Mouse (Mus musculus) heart, embryonic 16.5 days (tissue): ENCODE results near the gene Ubtf. TPM values are rescaled to one million over a fixed set of nuclear protein-coding genes. Genes with fewer than 3 reads are reported as not detected.
A peak's percentile ranks its signal among the peaks of the same experiment; 100 is the strongest.

ENCODE experiments used
- ATAC-seq: fragments of 200-750 bp; cut with Nextera tagmentation; replicated peaks from 2 replicates; pipeline ENCODE4 v1.8.0; 2017; ENCODE audit warnings: moderate number of reproducible peaks; ENCODE audit not compliant: insufficient read depth, low FRiP score; ENCODE audit errors: extremely low read depth
- H3K27ac ChIP-seq: fragments of 300-500 bp; sonication (generic); 2 replicates; pipeline ENCODE4 v1.5.1; 2014; ENCODE audit warnings: mild to moderate bottlenecking, low read length, control low read depth, moderate library complexity
- H3K27me3 ChIP-seq: fragments of 300-500 bp; sonication (generic); 2 replicates; pipeline ENCODE4 v1.6.1; 2014; ENCODE audit warnings: low read length, mixed read lengths; ENCODE audit not compliant: control insufficient read depth, insufficient read depth
- H3K36me3 ChIP-seq: fragments of 300-500 bp; sonication (generic); 2 replicates; pipeline ENCODE4 v1.6.1; 2014; ENCODE audit not compliant: control insufficient read depth, insufficient read depth
- H3K4me1 ChIP-seq: fragments of 300-500 bp; sonication (generic); 2 replicates; pipeline ENCODE4 v1.6.1; 2014; ENCODE audit warnings: low read length, mixed read lengths; ENCODE audit not compliant: control insufficient read depth, insufficient read depth
- H3K4me2 ChIP-seq: fragments of 300-500 bp; sonication (generic); 2 replicates; pipeline ENCODE4 v1.6.1; 2014; ENCODE audit warnings: low read depth, mild to moderate bottlenecking, control low read depth, low read length
- H3K4me3 ChIP-seq: fragments of 300-500 bp; sonication (generic); 2 replicates; pipeline ENCODE4 v1.5.1; 2014; ENCODE audit warnings: mild to moderate bottlenecking, control low read depth, low read length
- H3K9ac ChIP-seq: fragments of 300-500 bp; sonication (generic); 2 replicates; pipeline ENCODE4 v1.6.1; 2014; ENCODE audit warnings: low read length, control low read depth
- H3K9me3 ChIP-seq: fragments of 300-500 bp; sonication (generic); replicated peaks from 2 replicates; pipeline ENCODE4 v1.6.1; 2016; ENCODE audit warnings: low read length; ENCODE audit not compliant: control insufficient read depth
- WGBS: fragments of 180-500 bp; shearing (Covaris S2); extraction: QIAGEN DNeasy Blood & Tissue Kit; methylation state at CpG from one replicate; pipeline ENCODE4 v1.1.7; 2014; 5-methylcytosine and 5-hydroxymethylcytosine counted together
- polyA plus RNA-seq: library from polyadenylated mRNA; unstranded; fragments of >200 nt; fragmentation: Nextera tagmentation; extraction: Ambion mirVana; gene quantifications from 2 replicates; pipeline ENCODE4 v1.2.1, GENCODE M21; 2015

The Ubtf gene
- polyA plus RNA-seq, 1 experiment from 2014 or later: 58.9 TPM

DNA sequence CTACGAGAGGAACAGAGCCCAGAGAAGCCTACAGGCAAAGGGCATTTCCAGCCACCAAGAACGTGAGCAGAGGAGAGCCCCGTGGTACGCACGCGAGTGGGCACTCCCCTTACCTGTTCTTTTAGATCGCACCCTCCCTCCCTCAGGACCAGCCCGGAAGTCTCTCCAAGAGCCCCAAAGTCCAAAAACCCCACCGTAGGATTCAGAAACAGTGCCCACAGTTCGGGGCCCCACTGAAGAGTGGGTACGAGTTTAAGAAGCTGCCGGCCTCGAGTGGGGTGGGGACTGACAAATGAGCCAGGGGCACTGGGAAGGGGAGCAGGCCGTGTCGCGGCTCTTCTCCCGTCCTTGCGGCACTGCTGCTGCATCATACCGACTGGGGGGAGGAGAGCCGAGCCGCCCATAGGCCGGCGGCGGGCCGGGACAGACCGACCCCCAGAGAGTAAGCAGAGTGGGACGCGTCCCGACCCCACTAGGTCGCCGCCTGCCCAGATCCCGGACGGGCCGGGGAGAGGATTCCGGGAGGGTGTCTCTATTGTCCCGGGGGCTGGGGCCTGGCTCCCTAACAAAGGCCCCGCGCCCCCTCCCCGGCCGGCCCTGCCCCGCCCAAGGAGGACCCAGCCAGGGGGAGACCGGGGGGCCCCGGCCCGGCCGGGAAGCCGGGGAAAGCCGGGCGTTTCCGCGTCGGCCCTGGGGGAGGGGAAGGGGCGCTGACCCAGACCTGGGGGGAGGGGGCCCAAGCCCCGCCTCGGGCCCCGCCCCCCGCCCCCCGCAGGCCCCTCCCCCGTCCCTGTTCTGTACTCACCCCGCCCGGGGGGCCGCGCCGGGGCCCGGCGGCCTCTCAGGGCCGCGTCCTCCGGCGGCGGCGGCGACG is 23.7 kb downstream of the Ubtf start:
- Histone ChIP-seq H3K9ac (peak overlapping the region; percentile 90), H3K27me3 (no peaks in the 10 kb centered on the region), H3K4me3 (peak overlapping the region; percentile 81), H3K27ac (peak overlapping the region; percentile 99), H3K4me2 (peak overlapping the region; percentile 66), H3K36me3 (peaks cover 29% of the 10 kb centered on the region), H3K4me1 (peaks cover 20% of the 10 kb centered on the region), H3K9me3 (no peaks in the 10 kb centered on the region)
- under 1% methylated on average over 40 of the region's 73 CpGs for WGBS
- peak; percentile 58 for ATAC-seq

DNA sequence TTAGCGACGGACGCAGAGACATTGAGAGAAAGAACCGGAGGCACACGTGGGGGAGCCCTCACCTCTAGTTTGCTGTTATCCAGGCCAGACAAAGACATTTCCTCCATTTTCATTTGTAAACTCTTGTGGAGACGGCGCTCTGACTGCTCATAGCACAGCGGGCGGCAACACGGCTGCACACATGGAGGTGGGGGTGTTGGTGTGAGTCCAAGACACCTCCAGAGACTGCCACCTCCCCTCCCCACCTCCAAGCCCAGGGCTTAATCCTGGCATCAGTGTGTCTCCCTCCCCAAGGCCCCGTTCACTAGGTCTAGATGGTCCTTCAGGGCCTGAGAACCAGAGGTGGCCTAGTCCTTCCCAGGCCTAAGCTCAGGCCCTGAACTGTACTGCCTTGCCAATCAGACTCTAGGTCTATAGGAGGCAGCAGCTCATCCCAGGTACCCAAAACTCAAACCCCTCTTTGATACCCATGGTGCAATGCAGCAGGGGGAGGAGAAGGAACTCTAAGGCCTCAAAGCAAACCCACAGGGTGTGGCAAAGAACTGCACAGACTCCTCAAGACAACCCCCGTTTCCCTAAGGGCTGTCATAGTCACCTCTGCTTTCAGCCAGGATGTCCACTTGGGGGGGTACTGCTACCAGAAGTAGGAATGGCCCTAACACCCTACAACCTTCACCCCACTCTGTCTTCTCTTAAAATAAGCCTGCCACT is 24.5 kb downstream of the Ubtf start:
- Histone ChIP-seq H3K27ac (peak overlapping the region; percentile 99), H3K9ac (peak overlapping the region; percentile 90), H3K4me3 (peak overlapping the region; percentile 81), H3K4me2 (peak overlapping the region; percentile 66), H3K27me3 (no peaks in the 10 kb centered on the region), H3K9me3 (no peaks in the 10 kb centered on the region), H3K36me3 (peaks cover 33% of the 10 kb centered on the region), H3K4me1 (peaks cover 20% of the 10 kb centered on the region)
- 65% methylated on average over 12 of the region's 12 CpGs for WGBS
- no peak for ATAC-seq

DNA sequence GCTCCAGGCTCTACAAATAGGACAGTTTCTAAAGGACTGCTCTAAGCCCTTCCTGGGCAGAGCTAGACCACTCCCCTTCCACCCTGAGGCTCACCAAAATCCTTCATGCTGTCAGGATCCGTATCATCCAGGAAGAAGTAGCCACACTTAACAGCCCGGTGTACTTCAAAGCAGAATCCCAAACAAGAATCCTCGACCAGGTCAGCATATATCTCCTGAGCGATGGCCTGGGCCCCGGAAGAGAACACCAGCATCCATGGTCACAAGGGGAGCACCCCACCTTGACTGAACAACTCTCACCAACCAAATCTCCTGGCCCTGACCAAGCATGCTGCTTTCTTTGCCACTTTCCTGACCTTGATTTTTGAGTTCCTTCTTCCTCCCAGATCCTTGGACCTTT is 25.1 kb downstream of the Ubtf start:
- no peak for ATAC-seq
- WGBS: 77% methylated on average over 5 of the region's 5 CpGs
- Histone ChIP-seq H3K9ac (peak overlapping the region; percentile 90), H3K9me3 (no peaks in the 10 kb centered on the region), H3K4me2 (peak overlapping the region; percentile 66; the same call in 1 of the 2 replicates), H3K27ac (no peak overlapping the region), H3K4me1 (peaks cover 20% of the 10 kb centered on the region), H3K27me3 (no peaks in the 10 kb centered on the region), H3K4me3 (peak overlapping the region; percentile 81; the same call in 1 of the 2 replicates), H3K36me3 (peaks cover 33% of the 10 kb centered on the region)

DNA sequence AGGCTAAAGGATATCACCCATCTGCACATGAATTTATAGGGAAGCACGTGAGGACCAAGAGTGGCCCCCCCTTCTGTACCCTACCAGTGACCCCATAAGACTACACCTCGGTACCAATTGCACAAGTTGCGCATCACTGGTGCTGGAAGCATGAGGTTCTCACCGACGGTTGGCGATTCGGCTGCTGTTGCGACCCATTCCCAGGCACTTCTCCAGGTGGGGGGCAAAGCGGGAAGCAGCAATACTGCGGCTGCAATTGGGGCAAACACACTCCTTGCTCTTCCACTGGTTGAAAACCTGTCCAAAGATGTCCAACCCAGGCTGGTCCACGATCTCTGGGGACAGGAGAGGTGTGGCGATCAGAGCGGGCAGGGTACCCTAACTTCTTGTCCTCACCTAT is 25.6 kb downstream of the Ubtf start:
- Histone ChIP-seq H3K27me3 (no peaks in the 10 kb centered on the region), H3K27ac (no peak overlapping the region), H3K36me3 (peaks cover 33% of the 10 kb centered on the region), H3K4me1 (peaks cover 20% of the 10 kb centered on the region), H3K9me3 (no peaks in the 10 kb centered on the region), H3K9ac (no peak overlapping the region; the same call in 1 of the 2 replicates), H3K4me3 (no peak overlapping the region), H3K4me2 (no peak overlapping the region)
- 95% methylated on average over 13 of the region's 13 CpGs for WGBS
- ATAC-seq: no peak

DNA sequence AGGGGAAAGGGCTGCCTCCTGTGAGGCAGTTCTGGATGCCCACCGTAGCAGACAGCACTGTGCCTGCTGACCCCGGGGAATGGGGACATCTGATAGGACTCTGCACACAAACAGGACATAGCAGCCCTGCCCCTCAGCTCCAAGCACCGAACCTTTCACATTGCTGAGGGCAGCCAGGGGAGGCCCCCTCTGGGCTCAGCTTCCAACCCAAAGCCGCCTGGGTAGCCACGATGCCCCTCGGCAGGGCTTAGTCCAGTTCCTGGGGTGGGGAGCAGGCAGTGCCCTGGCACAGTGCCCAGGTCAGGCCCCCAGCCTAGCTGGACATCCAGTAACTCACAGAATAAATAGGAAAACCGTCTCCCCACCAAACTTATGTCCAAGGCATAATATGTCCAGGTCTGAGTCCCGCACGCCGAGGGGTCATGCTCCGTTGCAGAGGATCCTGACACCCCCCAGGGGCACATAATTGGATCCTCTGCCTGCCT is 28.4 kb downstream of the Ubtf start:
- Histone ChIP-seq H3K4me1 (peaks cover 22% of the 10 kb centered on the region), H3K9ac (no peak overlapping the region), H3K27me3 (no peaks in the 10 kb centered on the region), H3K36me3 (peaks cover 46% of the 10 kb centered on the region), H3K4me2 (no peak overlapping the region), H3K4me3 (no peak overlapping the region), H3K9me3 (no peaks in the 10 kb centered on the region), H3K27ac (no peak overlapping the region)
- 80% methylated on average over 11 of the region's 11 CpGs for WGBS
- ATAC-seq: no peak

DNA sequence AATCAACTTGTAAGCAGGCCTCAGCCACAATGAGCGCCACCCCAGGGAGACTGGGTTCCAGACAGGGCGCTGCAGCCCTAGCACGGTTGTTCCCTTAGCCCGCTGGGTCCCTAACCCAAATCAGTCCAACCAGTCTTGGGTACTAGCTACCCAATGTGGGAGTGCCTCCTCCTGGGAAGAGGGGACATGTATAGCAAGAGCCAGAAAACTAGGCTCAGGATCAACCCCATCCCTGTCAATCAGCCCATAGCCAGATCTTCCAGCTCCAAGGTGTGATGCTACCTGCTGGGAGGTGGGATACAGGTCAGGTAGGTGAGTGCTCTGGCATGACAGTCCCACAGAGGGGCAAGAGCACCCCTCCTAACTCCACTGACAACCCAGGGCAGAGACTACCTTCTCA is 29.4 kb downstream of the Ubtf start:
- Histone ChIP-seq H3K36me3 (peaks cover 46% of the 10 kb centered on the region), H3K9ac (no peak overlapping the region), H3K4me1 (peaks cover 26% of the 10 kb centered on the region), H3K27ac (no peak overlapping the region), H3K9me3 (no peaks in the 10 kb centered on the region), H3K4me3 (no peak overlapping the region), H3K4me2 (no peak overlapping the region), H3K27me3 (no peaks in the 10 kb centered on the region)
- no peak for ATAC-seq
- WGBS: 86% methylated on average over 4 of the region's 4 CpGs

DNA sequence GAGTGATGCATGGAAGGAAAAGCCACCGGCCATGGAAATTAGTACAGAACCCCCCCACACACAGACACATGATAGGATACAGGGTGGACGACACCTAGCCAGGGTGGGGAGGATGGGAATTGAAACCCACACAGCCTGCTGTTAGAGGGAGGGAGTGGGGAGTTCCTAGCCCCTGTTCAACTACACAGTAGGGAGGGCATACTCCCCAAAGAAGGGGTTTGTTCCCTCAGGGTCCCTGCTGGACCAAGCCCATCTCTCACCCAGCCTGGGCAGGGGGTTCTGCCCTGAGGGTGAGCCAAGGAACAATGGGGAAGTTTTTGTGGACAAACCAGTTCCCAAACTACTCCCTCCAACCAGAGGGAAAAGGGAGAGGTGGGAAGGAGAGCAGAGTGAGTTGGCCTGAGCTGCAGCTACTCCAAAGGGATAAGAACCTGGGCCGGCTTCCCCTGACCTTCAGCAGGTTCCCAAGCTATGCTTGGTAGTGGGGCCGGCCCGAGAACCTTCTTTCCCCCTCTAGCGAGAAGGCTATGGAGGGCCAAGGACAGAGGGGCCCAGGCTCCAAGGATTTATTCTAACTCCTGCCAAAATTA is 29.9 kb downstream of the Ubtf start:
- Histone ChIP-seq H3K9me3 (no peaks in the 10 kb centered on the region), H3K4me3 (no peak overlapping the region), H3K36me3 (peaks cover 46% of the 10 kb centered on the region), H3K9ac (no peak overlapping the region), H3K27ac (no peak overlapping the region), H3K27me3 (no peaks in the 10 kb centered on the region), H3K4me1 (peaks cover 20% of the 10 kb centered on the region), H3K4me2 (no peak overlapping the region)
- WGBS: 55% methylated on average over 6 of the region's 6 CpGs
- ATAC-seq: no peak

DNA sequence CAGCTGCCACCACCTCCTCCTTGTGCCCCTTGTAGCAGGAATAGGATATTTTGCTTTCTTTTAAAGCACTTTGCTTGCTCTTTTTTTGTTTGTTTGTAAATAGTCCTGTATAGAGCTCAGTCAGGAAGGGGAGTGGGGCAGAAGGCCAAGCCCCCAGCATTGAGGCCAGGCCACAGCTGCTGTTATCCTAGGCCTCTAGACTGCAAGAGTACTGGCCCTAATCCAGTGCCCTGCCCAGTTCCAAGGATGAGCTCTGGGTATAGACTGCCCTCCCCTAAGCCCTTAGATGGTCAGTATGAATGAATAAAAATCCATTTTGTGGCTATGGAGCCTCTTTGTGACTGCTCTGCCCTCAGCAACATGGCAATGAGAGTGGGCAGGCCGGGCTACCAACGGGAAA is 30.6 kb downstream of the Ubtf start:
- no peaks in the 10 kb centered on the region for H3K27me3 ChIP-seq
- no peak for ATAC-seq
- no peak overlapping the region for H3K4me3 ChIP-seq
- 70% methylated on average over 2 of the region's 2 CpGs for WGBS
- H3K9ac ChIP-seq: no peak overlapping the region
- peaks cover 16% of the 10 kb centered on the region for H3K4me1 ChIP-seq
- H3K4me2 ChIP-seq: no peak overlapping the region
- H3K9me3 ChIP-seq: no peaks in the 10 kb centered on the region
- H3K36me3 ChIP-seq: peaks cover 46% of the 10 kb centered on the region
- H3K27ac ChIP-seq: no peak overlapping the region
